Mouse (Mus musculus) B cell, adult (primary cell): Measurements from ENCODE around the gene Stk19. TPM values are rescaled to one million over a fixed set of nuclear protein-coding genes. Genes with fewer than 3 reads are reported as not detected.

Experiments
- total RNA-seq: library from RNA; stranded (reverse); gene quantifications from 4 replicates; pipeline ENCODE4 v1.2.4, GENCODE M21; 2023; ENCODE audit not compliant: inconsistent age

Stk19 gene
- 60.8 to 71.7 TPM (median 69.2 TPM) in 4 replicates for total RNA-seq

DNA sequence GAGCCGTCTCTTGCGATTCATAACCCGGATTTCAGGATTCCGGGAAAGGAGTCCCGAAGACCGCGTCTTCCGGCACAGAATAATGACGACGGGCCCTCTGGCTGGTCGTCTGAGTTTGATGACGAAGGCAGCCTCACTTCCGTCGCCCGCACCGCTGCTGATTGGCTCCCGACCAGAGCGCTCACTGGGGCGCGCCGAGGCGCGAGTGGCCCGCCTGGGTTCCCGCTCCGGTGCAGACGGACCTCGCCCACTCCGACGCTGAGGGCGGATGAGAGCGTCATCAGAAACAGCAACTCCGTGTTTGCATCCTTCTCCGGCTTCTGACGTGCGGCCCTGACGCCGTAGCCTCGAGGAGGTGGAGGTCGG, at the start of gene Stk19, which contains the start of gene Dxo:
TSS of gene Stk19 (minus strand) at position 90 of the 366 bp plus-strand sequence.
TSS of gene Dxo (plus strand) at position 164 of the 366 bp plus-strand sequence.

DNA sequence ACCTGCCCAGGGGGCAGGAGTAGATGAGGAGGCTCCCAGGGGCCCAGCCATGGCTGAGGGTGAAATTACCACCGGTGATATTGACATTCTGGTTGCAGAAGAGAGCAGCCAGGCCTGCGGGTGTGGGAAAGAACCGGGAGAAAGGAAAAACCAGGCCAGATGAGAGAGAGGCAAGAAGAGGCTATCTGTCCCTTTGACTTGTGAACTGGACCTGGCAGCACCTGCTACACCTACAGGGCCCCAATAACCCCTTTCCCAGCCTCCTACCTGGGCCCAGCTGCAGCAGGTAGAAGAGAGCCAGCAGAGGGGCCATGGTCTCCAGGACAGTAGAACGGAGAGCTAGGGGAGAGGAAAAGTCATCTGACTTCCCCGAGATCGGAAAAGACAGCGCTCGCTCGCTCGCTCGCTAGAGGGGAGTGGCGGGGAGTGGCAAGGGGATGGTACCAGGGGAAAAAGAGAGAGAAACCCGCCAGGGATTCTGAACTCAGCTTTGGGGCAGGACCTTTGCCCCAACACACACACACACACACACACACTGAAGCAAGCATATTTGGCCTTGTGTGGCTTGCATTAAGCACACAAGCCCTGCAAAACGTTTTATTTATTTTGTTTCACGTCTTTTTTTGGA, 45.1 kb upstream of the Stk19 start, which contains the start of gene Gm20547:
TSS of gene Gm20547 (minus strand) at position 360 of the 628 bp plus-strand sequence.

DNA sequence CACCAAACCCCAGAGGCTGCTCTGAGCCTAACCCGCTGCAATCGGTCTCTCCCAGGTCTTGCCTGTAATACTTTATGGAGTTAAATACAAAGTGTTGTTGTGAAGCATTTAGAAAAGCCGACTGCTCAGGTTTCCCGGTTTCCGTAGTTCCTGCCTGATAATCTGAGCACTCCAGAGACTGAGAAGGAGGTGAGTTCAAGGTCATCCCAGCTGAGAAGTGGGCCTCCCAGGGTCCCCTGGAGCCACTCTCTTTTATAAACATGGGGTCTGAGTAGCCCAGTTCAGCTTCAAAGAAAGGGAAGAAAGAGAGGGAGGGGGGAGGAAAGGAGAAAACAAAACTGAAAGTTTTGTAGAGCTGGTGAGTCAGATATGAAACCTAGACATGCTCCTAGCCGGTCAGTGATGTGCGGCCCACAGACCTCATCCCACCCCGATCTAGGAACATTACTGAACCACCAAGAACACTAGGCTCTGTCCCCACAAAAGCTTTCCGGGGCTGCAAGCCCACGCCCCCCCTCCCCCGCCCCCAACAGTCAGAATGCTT, 42.7 kb upstream of the Stk19 start, which contains the start of gene Zbtb12:
TSS of gene Zbtb12 (plus strand) at position 148 of the 544 bp plus-strand sequence.

DNA sequence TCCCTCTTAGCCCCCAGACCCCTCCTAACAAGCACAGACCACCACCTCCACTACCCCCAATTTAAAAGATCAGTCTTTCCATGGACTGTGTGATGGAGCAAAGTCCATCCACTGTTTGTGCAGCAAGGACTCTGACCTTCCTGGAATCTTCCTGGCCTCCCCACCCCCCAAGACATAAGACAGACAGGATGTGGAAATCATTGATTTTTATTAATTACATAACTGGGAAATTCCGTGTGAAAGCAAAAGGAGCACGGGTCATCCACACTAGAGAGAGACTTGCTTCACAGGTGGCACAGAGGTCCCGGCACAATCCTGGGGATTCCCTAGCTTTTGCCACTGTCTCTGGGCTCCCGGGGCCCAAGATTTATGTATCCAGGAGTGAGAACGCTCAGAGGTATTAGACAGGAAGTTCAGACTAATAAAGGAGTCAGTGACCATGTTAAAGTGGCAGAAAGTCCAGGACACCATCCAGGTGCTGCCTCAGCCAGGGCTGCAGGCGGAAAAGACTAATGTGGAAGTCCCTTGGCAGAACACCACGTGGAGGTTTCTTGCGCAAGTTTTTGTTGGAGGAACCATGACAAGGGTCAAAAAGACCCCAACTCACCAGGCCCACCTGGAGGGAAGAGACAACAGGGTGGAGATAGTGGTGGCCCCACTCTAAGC, 25.8 kb upstream of the Stk19 start, which contains the start of gene Cfb:
TSS of gene Cfb (minus strand) at position 103 of the 666 bp plus-strand sequence.

DNA sequence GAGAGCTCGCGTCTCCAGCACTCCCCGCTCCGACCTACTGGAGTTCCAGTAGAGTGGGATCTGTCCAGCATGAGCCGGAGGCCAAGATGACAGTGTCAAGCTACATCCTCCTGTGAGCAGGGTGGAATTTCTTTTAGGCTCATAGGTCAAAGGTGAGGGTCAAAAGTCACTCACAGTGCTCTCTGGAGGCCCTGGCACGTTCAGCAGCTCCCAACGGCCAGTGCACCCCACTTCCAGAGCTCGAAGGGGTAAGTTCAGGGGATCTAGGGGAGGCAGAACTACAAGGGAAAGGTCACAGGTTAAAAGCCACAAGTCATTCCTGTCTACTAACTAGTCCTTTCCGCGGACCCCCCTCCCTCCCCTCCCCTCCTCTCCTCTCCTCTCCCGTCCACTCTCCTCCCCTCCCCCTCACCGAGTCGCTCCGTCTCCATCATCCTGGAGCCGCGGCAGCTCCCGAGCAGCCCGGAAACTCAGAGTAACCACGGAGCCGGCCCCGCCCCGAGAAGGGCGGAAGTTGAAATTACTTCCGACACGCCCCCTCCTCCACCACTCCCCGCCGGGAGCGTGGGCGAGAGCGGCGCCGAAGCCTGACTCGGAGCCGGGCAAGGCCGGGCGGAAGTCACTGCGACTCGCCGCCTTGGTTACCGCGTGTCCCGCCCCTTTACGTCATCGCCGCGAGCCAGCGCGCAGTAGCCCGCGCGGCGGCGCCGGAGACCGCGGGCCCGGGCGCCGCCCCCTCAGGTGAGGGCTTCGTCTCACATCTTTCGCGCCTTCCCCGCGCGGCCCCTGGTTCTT, 13.2 kb upstream of the Stk19 start, which contains the start of the genes Skiv2l and Nelfe:
TSS of gene Skiv2l (minus strand) at position 489 of the 795 bp plus-strand sequence.
TSS of gene Nelfe (plus strand) at position 670 of the 795 bp plus-strand sequence.

DNA sequence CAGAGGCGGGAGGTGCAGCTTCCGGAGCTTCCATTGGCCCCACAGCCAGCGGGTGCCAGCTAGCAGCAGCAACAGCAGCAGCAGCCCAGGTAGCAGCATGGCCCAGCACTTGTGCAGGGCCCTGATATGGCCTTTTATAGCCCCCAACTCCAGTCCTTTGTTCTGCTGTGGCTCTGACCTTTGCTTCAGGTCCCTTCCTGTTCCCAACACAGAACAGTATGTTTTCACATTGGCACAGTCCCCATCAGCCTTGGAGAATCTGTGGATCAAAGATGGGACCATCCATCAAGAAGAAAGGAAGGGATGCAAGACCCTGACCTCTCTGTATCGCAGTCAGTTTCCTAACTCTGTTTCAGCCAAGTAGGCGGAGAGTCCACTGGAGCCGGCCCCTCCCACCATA, 32.4 kb downstream of the Stk19 start, which contains the start of gene Cyp21a1:
TSS of gene Cyp21a1 (minus strand) at position 261 of the 400 bp plus-strand sequence.

Other genes starting within 250 kb of the Stk19 start
- 116 to 126 TPM (median 122 TPM) in 4 replicates for gene Gpsm3, start 247.1 kb downstream of the Stk19 start, total RNA-seq
- gene Pbx2, start 245.7 kb downstream of the Stk19 start, total RNA-seq: 51.6 to 61.4 TPM (median 59.6 TPM) in 4 replicates
- 3.9 to 4.7 TPM (median 4.7 TPM) in 4 replicates for gene Ager, start 239.1 kb downstream of the Stk19 start, total RNA-seq
- 30.2 to 36.8 TPM (median 35.2 TPM) in 4 replicates for gene Rnf5, start 233.3 kb downstream of the Stk19 start, total RNA-seq
- gene Agpat1, start 232.7 kb downstream of the Stk19 start, total RNA-seq: 58.3 to 69.5 TPM (median 62.3 TPM) in 4 replicates
- gene Egfl8, start 221.0 kb downstream of the Stk19 start, total RNA-seq: 0.66 to 0.67 TPM in 2 of 4 replicates, not detected in the others
- 3.3 to 5.0 TPM (median 4.2 TPM) in 4 replicates for gene Ppt2, start 208.4 kb downstream of the Stk19 start, total RNA-seq
- gene Prrt1, start 207.4 kb downstream of the Stk19 start, total RNA-seq: 0.84 TPM in 1 of 4 replicates, not detected in the others
- 2.6 to 5.5 TPM (median 2.9 TPM) in 4 replicates for gene Fkbpl, start 192.2 kb downstream of the Stk19 start, total RNA-seq
- 66.4 to 79.2 TPM (median 74.6 TPM) in 4 replicates for gene Atf6b, start 189.8 kb downstream of the Stk19 start, total RNA-seq
- gene Tnxb, start 166.4 kb downstream of the Stk19 start, total RNA-seq: 0.09 to 0.22 TPM (median 0.22 TPM) in 3 of 4 replicates, not detected in the other
- 1.8 to 3.2 TPM (median 2.4 TPM) in 4 replicates for gene C4b, start 93.1 kb downstream of the Stk19 start, total RNA-seq
- not detected in 4 replicates for gene Cyp21a1, start 32.4 kb downstream of the Stk19 start, total RNA-seq
- 75.3 to 85.7 TPM (median 83.7 TPM) in 4 replicates for gene Dxo, start 74 bp upstream of the Stk19 start, total RNA-seq
- 102 to 123 TPM (median 110 TPM) in 4 replicates for gene Skiv2l, start 13.3 kb upstream of the Stk19 start, total RNA-seq
- gene Nelfe, start 13.4 kb upstream of the Stk19 start, total RNA-seq: 33.5 to 41.3 TPM (median 38.0 TPM) in 4 replicates
- gene Cfb, start 25.6 kb upstream of the Stk19 start, total RNA-seq: 0.54 TPM in 1 of 4 replicates, not detected in the others
- 11.1 to 11.4 TPM (median 11.2 TPM) in 4 replicates for gene Zbtb12, start 42.5 kb upstream of the Stk19 start, total RNA-seq
- 0.27 TPM in 1 of 4 replicates, not detected in the others for gene Gm20547, start 45.1 kb upstream of the Stk19 start, total RNA-seq
- 1.8 to 3.4 TPM (median 2.8 TPM) in 4 replicates for gene C2, start 61.3 kb upstream of the Stk19 start, total RNA-seq
- gene Ehmt2, start 61.5 kb upstream of the Stk19 start, total RNA-seq: 152 to 164 TPM (median 157 TPM) in 4 replicates
- gene Slc44a4, start 77.5 kb upstream of the Stk19 start, total RNA-seq: not detected in 4 replicates
- 94.9 to 102 TPM (median 98.6 TPM) in 4 replicates for gene Neu1, start 94.3 kb upstream of the Stk19 start, total RNA-seq
- gene Hspa1b, start 122.3 kb upstream of the Stk19 start, total RNA-seq: 17.8 to 62.2 TPM (median 28.7 TPM) in 4 replicates
- not detected in 4 replicates for gene Gm20481, start 133.0 kb upstream of the Stk19 start, total RNA-seq
- gene Hspa1a, start 135.2 kb upstream of the Stk19 start, total RNA-seq: 10.4 to 29.3 TPM (median 20.1 TPM) in 4 replicates
- gene Hspa1l, start 135.8 kb upstream of the Stk19 start, total RNA-seq: 0.21 to 0.38 TPM in 2 of 4 replicates, not detected in the others
- 30.0 to 37.2 TPM (median 32.0 TPM) in 4 replicates for gene Lsm2, start 144.9 kb upstream of the Stk19 start, total RNA-seq
- 269 to 300 TPM (median 290 TPM) in 4 replicates for gene Vars, start 164.0 kb upstream of the Stk19 start, total RNA-seq
- gene Vwa7, start 179.6 kb upstream of the Stk19 start, total RNA-seq: 0.16 to 0.54 TPM (median 0.25 TPM) in 4 replicates
- gene Sapcd1, start 191.1 kb upstream of the Stk19 start, total RNA-seq: 3.4 to 6.4 TPM (median 4.6 TPM) in 4 replicates
- 6.1 to 10.5 TPM (median 9.2 TPM) in 4 replicates for gene Msh5, start 209.8 kb upstream of the Stk19 start, total RNA-seq
- 196 to 218 TPM (median 210 TPM) in 4 replicates for gene Clic1, start 213.0 kb upstream of the Stk19 start, total RNA-seq
- gene Ddah2, start 222.1 kb upstream of the Stk19 start, total RNA-seq: 2.6 to 4.8 TPM (median 4.2 TPM) in 4 replicates
- not detected in 4 replicates for gene Ly6g6c, start 228.4 kb upstream of the Stk19 start, total RNA-seq
- 0.45 TPM in 1 of 4 replicates, not detected in the others for gene Mpig6b, start 229.2 kb upstream of the Stk19 start, total RNA-seq
- not detected in 4 replicates for gene Ly6g6e, start 240.0 kb upstream of the Stk19 start, total RNA-seq
- gene Ly6g6d, start 241.1 kb upstream of the Stk19 start, total RNA-seq: not detected in 4 replicates
- not detected in 4 replicates for gene Ly6g6f, start 248.7 kb upstream of the Stk19 start, total RNA-seq